Mouse (Mus musculus) ES-Bruce4 (cell line): ENCODE data around the gene Zscan10. TPM values are rescaled to one million over a fixed set of nuclear protein-coding genes. Genes with fewer than 3 reads are reported as not detected.
A peak's percentile ranks its signal among the peaks of the same experiment; 100 is the strongest.

Source experiments
- H3K27ac ChIP-seq: 2 replicates; pipeline ENCODE4 v1.5.1; 2012; ENCODE audit warnings: low read length, inconsistent platforms; ENCODE audit not compliant: insufficient read depth
- H3K27me3 ChIP-seq: 2 replicates; pipeline ENCODE4 v1.6.1; 2012; ENCODE audit warnings: mild to moderate bottlenecking, low read length, inconsistent platforms; ENCODE audit not compliant: control insufficient read depth, poor library complexity, insufficient read depth, severe bottlenecking
- H3K36me3 ChIP-seq: 2 replicates; pipeline ENCODE4 v1.6.1; 2012; ENCODE audit warnings: inconsistent platforms, mild to moderate bottlenecking, low read length, moderate library complexity; ENCODE audit not compliant: control insufficient read depth, poor library complexity, insufficient read depth, severe bottlenecking
- H3K4me1 ChIP-seq: one replicate; pipeline ENCODE4 v1.8.1; 2011; ENCODE audit warnings: low read length; ENCODE audit not compliant: control insufficient read depth, insufficient read depth
- H3K4me3 ChIP-seq: 2 replicates; pipeline ENCODE4 v1.5.1; 2011; ENCODE audit warnings: low read depth, mild to moderate bottlenecking, low read length
- H3K9ac ChIP-seq: 2 replicates; pipeline ENCODE4 v1.6.1; 2012; ENCODE audit warnings: low read depth, mild to moderate bottlenecking, inconsistent platforms; ENCODE audit not compliant: poor library complexity, severe bottlenecking
- H3K9me3 ChIP-seq: replicated peaks from 2 replicates; pipeline ENCODE4 v1.6.1; 2012; ENCODE audit warnings: mild to moderate bottlenecking, low read length, inconsistent platforms; ENCODE audit not compliant: control insufficient read depth, poor library complexity, insufficient read depth, severe bottlenecking
- CTCF ChIP-seq: IDR thresholded peaks from one replicate; pipeline ENCODE4 v1.8.1; 2011; ENCODE audit warnings: low read depth, low read length
- EP300 ChIP-seq: IDR thresholded peaks from 2 replicates; pipeline ENCODE4 v1.6.1; 2011; ENCODE audit warnings: low read depth, low read length; ENCODE audit not compliant: insufficient read depth
- POLR2A ChIP-seq: IDR thresholded peaks from one replicate; pipeline ENCODE4 v1.8.1; 2011; ENCODE audit warnings: low read length; ENCODE audit not compliant: insufficient read depth
- polyA plus RNA-seq: library from polyadenylated mRNA; stranded (reverse); fragments of >200 nt; gene quantifications from 2 replicates; pipeline ENCODE4 v1.2.4, GENCODE M21; 2011; ENCODE audit warnings: low read depth; ENCODE audit not compliant: missing spikeins, insufficient read depth, insufficient read length

The Zscan10 gene
- polyA plus RNA-seq, 1 experiment: 51.8 TPM

- H3K4me3 ChIP-seq: peak overlapping the region; percentile 24; the same call in 1 of the 2 replicates
- H3K27ac ChIP-seq: peak overlapping the region; percentile 97
- H3K27me3 ChIP-seq: no peaks in the 10 kb centered on the region
- peaks cover 25% of the 10 kb centered on the region for H3K36me3 ChIP-seq
- TF ChIP-seq POLR2A (no peak), CTCF (peak; percentile 70), EP300 (0 out of 2 replicates have a peak, but pooled peaks have one; percentile 69)
- no peaks in the 10 kb centered on the region for H3K4me1 ChIP-seq
- H3K9ac ChIP-seq: peak overlapping the region; percentile 34
- no peaks in the 10 kb centered on the region for H3K9me3 ChIP-seq
Measured at GRCm38 (mm10) chr17:23604394-23604793, 3.7 kb downstream of the Zscan10 start.

DNA sequence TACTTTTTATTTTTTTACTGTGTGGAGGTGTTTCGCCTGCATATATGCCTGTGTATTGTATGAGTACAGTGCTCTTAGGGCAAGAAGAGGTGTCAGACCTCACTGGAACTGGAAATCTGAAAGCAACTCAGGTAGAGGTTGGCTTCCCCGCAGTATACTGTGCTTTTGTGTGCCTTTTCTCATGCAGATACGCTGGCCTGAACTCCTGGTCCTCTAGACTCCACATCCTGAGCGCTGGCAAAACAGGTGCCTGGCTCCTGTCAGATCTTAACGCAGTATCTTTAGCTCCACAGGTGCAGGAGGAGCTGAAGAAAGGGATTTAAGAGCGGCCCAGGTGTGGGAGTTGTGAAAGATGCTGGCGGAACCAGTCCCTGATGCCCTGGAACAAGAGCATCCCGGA lies 4.6 kb downstream of the Zscan10 start:
- H3K9ac ChIP-seq: peak overlapping the region; percentile 34
- H3K27me3 ChIP-seq: no peaks in the 10 kb centered on the region
- peak overlapping the region; percentile 97 for H3K27ac ChIP-seq
- H3K9me3 ChIP-seq: no peaks in the 10 kb centered on the region
- peaks cover 26% of the 10 kb centered on the region for H3K36me3 ChIP-seq
- peak overlapping the region; percentile 51 for H3K4me3 ChIP-seq
- TF ChIP-seq POLR2A (peak; percentile 23), CTCF (no peak), EP300 (peak; percentile 74; the same call in 1 of the 2 replicates)
- H3K4me1 ChIP-seq: no peaks in the 10 kb centered on the region

GRCm38 (mm10) chr17:23609612-23610011 lies 9.0 kb downstream of the Zscan10 start:
- Histone ChIP-seq H3K4me3 (no peak overlapping the region), H3K4me1 (no peaks in the 10 kb centered on the region), H3K9me3 (no peaks in the 10 kb centered on the region), H3K9ac (no peak overlapping the region), H3K27me3 (no peaks in the 10 kb centered on the region), H3K36me3 (peaks cover 28% of the 10 kb centered on the region), H3K27ac (no peak overlapping the region)
- TF ChIP-seq CTCF: no peak
- no peak for TF ChIP-seq EP300
- TF ChIP-seq POLR2A: no peak

DNA sequence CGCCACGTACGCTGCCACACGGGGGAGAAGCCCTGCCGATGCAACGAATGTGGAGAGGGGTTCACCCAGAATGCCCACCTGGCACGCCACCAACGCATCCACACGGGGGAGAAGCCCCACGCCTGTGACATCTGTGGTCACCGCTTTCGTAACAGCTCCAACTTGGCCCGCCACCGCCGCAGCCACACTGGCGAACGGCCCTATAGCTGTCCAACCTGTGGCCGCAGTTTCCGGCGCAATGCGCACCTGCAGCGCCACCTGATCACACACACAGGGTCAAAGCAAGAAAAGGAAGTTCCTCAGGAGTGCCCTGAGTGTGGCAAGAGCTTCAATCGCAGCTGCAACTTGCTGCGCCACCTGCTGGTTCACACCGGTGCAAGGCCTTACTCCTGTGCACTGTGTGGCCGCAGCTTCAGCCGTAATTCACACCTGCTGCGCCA lies 9.7 kb downstream of the Zscan10 start:
- peak overlapping the region; percentile 10 for H3K4me3 ChIP-seq
- peak; percentile 58; the same call in 1 of the 2 replicates for TF ChIP-seq EP300
- no peak for TF ChIP-seq POLR2A
- peak; percentile 97 for TF ChIP-seq CTCF

DNA sequence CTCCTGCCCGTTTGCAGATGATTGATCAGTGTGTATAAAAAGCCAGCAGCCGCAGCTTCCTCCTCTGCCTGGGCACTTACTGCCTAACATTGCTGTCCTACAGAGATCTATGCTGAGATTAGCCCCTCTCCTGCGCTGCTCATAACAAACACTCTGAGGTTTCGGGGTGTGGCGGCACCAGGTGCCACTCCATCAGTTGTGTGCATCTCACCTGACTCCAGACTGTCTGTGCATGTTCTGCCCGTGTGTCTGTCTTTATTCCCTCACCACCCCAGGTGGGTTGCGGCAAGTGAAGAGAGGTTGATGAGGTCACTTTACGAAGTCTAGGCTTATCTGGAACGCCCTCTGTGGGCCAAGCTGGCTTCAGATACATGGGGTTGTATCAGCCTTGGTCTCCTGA lies 16.4 kb downstream of the Zscan10 start:
- Histone ChIP-seq H3K36me3 (no peaks in the 10 kb centered on the region), H3K9me3 (no peaks in the 10 kb centered on the region), H3K27me3 (no peaks in the 10 kb centered on the region), H3K27ac (no peak overlapping the region), H3K9ac (no peak overlapping the region), H3K4me3 (peak overlapping the region; percentile 60), H3K4me1 (no peaks in the 10 kb centered on the region)
- TF ChIP-seq POLR2A (no peak), EP300 (no peak), CTCF (no peak)

More for the DNA sequence above, 9.7 kb downstream of the Zscan10 start:
- Histone ChIP-seq H3K4me1 (no peaks in the 10 kb centered on the region), H3K36me3 (peaks cover 28% of the 10 kb centered on the region), H3K27me3 (no peaks in the 10 kb centered on the region), H3K9me3 (no peaks in the 10 kb centered on the region), H3K27ac (no peak overlapping the region), H3K9ac (no peak overlapping the region)

DNA sequence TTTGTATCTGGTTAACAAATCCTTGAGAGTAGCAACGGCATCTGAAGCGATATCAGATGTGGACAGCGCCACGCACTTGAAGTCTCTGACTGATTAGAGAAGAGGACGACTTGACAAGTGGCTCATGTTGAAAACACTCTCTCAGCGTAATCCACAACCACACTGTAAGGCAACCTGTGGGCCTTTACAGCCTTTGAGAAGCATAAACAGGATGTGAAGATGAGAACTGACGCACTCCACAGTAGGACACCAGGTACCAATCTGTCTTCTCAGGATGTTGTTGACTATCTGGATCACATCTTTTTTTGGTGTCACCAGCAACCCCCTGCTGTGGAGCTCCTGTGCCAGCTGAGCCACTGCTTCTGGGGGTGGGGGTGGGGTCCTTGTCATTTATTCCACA lies 19.7 kb downstream of the Zscan10 start:
- no peak overlapping the region for H3K4me3 ChIP-seq

More for the DNA sequence above, 19.7 kb downstream of the Zscan10 start:
- Histone ChIP-seq H3K4me1 (no peaks in the 10 kb centered on the region), H3K27me3 (no peaks in the 10 kb centered on the region), H3K27ac (no peak overlapping the region), H3K36me3 (no peaks in the 10 kb centered on the region), H3K9me3 (no peaks in the 10 kb centered on the region), H3K9ac (no peak overlapping the region)
- TF ChIP-seq POLR2A (no peak), EP300 (no peak), CTCF (no peak)
